Mouse (Mus musculus) hindbrain, embryonic 13.5 days (tissue): ENCODE measurements around the gene Tbx15. TPM values are rescaled to one million over a fixed set of nuclear protein-coding genes. Genes with fewer than 3 reads are reported as not detected.

Source experiments
- ATAC-seq: fragments of 200-750 bp; cut with Nextera tagmentation; 2 replicates; pipeline ENCODE4 v1.8.0; 2017; ENCODE audit warnings: moderate TSS enrichment; ENCODE audit not compliant: low FRiP score
- H3K27ac ChIP-seq: fragments of 300-500 bp; sonication (generic); 2 replicates; pipeline ENCODE4 v1.5.1; 2015; ENCODE audit warnings: inconsistent platforms, mild to moderate bottlenecking, moderate library complexity
- H3K27me3 ChIP-seq: fragments of 300-500 bp; sonication (generic); 2 replicates; pipeline ENCODE4 v1.6.1; 2015; ENCODE audit warnings: mild to moderate bottlenecking, inconsistent platforms
- H3K36me3 ChIP-seq: fragments of 300-500 bp; sonication (generic); 2 replicates; pipeline ENCODE4 v1.6.1; 2015; ENCODE audit warnings: mild to moderate bottlenecking, inconsistent platforms
- H3K4me1 ChIP-seq: fragments of 300-500 bp; sonication (generic); replicated peaks from 2 replicates; pipeline ENCODE4 v1.6.1; 2015; ENCODE audit warnings: inconsistent platforms
- H3K4me2 ChIP-seq: fragments of 300-500 bp; sonication (generic); 2 replicates; pipeline ENCODE4 v1.6.1; 2015; ENCODE audit warnings: inconsistent platforms, mild to moderate bottlenecking, moderate library complexity
- H3K4me3 ChIP-seq: fragments of 300-500 bp; sonication (generic); 2 replicates; pipeline ENCODE4 v1.5.1; 2015; ENCODE audit warnings: mild to moderate bottlenecking, inconsistent platforms
- H3K9ac ChIP-seq: fragments of 300-500 bp; sonication (generic); 2 replicates; pipeline ENCODE4 v1.6.1; 2015; ENCODE audit warnings: mild to moderate bottlenecking, inconsistent platforms
- H3K9me3 ChIP-seq: fragments of 300-500 bp; sonication (generic); 2 replicates; pipeline ENCODE4 v1.6.1; 2016; ENCODE audit warnings: inconsistent platforms
- WGBS: fragments of 180-500 bp; shearing (Covaris S2); methylation state at CpG from one replicate; pipeline ENCODE4 v1.1.7; 2015; 5-methylcytosine and 5-hydroxymethylcytosine counted together
- microRNA-seq: library from miRNA; unstranded; fragments of <30 nt; microRNA quantifications from one replicate; pipeline ENCODE4, GENCODE M21; 2016
- polyA plus RNA-seq: library from polyadenylated mRNA; unstranded; fragments of >200 nt; fragmentation: Nextera tagmentation; extraction: Ambion mirVana; gene quantifications from 2 replicates; pipeline ENCODE4 v1.2.1, GENCODE M21; 2015

Gene Tbx15
- polyA plus RNA-seq, 1 experiment from 2014 or later, result 0.57 TPM

DNA sequence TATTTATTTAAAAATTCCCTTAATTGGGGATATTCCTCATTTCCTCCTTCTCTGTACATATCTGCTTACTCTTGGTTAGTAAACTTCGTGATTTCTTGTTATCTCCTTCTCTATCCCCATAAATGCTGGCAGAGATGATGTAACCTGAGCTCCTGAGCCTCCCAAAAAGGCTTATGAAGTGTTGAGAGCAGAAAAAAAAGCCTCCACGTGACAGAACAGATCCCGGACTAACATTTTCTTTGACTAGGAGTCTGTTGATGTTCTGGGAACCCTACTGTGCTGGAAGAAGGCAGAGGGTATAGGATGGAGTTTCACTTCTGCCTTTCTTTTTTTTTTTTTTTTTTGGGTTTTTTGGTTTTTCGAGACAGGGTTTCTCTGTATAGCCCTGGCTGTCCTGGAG lies 146.9 kb downstream of the Tbx15 start:
- no peaks in the 10 kb centered on the region for H3K4me1 ChIP-seq
- H3K9ac ChIP-seq, result no peak overlapping the region
- no peaks in the 10 kb centered on the region for H3K36me3 ChIP-seq
- H3K4me3 ChIP-seq, result no peak overlapping the region
- H3K9me3 ChIP-seq, result no peaks in the 10 kb centered on the region
- H3K4me2 ChIP-seq, result no peak overlapping the region
- H3K27ac ChIP-seq, result no peak overlapping the region
- WGBS, result 62% methylated on average over 3 of the region's 4 CpGs
- ATAC-seq, result no peak
- H3K27me3 ChIP-seq, result no peaks in the 10 kb centered on the region

Small RNA genes within 50 kb of the gene (microRNA-seq; reads per million reads assigned to microRNA genes)
- gene Mir6481, result not detected

Other genes with a start within 250 kb of the Tbx15 start
- 4.6 and 5.1 TPM in 2 replicates for gene Wars2, start 99.3 kb upstream of the Tbx15 start, polyA plus RNA-seq